Mouse (Mus musculus) myocyte (in vitro differentiated cells): ENCODE measurements around the gene Myh7. TPM values are rescaled to one million over a fixed set of nuclear protein-coding genes. Genes with fewer than 3 reads are reported as not detected.
"Not testable (repeated sequence)": the region's sequence is repeated elsewhere in the genome, so short reads cannot be mapped to it uniquely, and the experiment has no call there.

Experiments
- H3K27me3 ChIP-seq: one replicate; pipeline ENCODE4 v1.6.1; 2011; ENCODE audit not compliant: control insufficient read depth, insufficient read depth, insufficient read length
- H3K36me3 ChIP-seq: one replicate; pipeline ENCODE4 v1.6.1; 2011; ENCODE audit not compliant: control insufficient read depth, insufficient read depth
- H3K4me2 ChIP-seq: one replicate; pipeline ENCODE4 v1.6.1; 2011; ENCODE audit warnings: low read depth, control low read depth
- H3K4me3 ChIP-seq: one replicate; pipeline ENCODE4 v1.5.1; 2011; ENCODE audit warnings: mild to moderate bottlenecking, control low read depth, moderate library complexity
- H3K79me2 ChIP-seq: one replicate; pipeline ENCODE4 v1.6.1; 2011; ENCODE audit not compliant: control insufficient read depth, insufficient read depth
- H3ac ChIP-seq: one replicate; pipeline ENCODE4 v1.6.1; 2011; ENCODE audit not compliant: control insufficient read depth, insufficient read length
- CEBPB ChIP-seq: IDR thresholded peaks from 2 replicates; pipeline ENCODE4 v1.6.1; 2011; ENCODE audit warnings: mild to moderate bottlenecking, moderate library complexity; ENCODE audit not compliant: poor library complexity, insufficient read depth, severe bottlenecking
- E2F4 ChIP-seq: IDR thresholded peaks from one replicate; pipeline ENCODE4 v1.6.1; 2011; ENCODE audit warnings: mild to moderate bottlenecking, control low read depth, moderate library complexity; ENCODE audit not compliant: insufficient read depth
- MAX ChIP-seq: IDR thresholded peaks from one replicate; pipeline ENCODE4 v1.6.1; 2011; ENCODE audit warnings: low read depth, mild to moderate bottlenecking, control low read depth
- MYOD1 ChIP-seq, 3 experiments: IDR thresholded peaks; one replicate each; pipeline ENCODE4 v1.6.1; 2011; ENCODE audit warnings: control low read depth in 2 of 3, low read depth in 2 of 3, mild to moderate bottlenecking in 2 of 3, moderate library complexity in 1 of 3; ENCODE audit not compliant: insufficient read length in 2 of 3, control insufficient read depth in 1 of 3
- MYOG ChIP-seq, 3 experiments: IDR thresholded peaks; one replicate each; pipeline ENCODE4 v1.6.1; 2011; ENCODE audit warnings: control low read depth in 2 of 3, low read depth in 2 of 3, mild to moderate bottlenecking in 2 of 3; ENCODE audit not compliant: insufficient read length in 2 of 3, control insufficient read depth in 1 of 3, insufficient read depth in 1 of 3
- POLR2A ChIP-seq: IDR thresholded peaks from one replicate; pipeline ENCODE4 v1.6.1; 2011; ENCODE audit warnings: low read depth, mild to moderate bottlenecking, control low read depth, moderate library complexity; ENCODE audit not compliant: insufficient read length
- POLR2AphosphoS2 ChIP-seq: IDR thresholded peaks from one replicate; pipeline ENCODE4 v1.6.1; 2011; ENCODE audit warnings: low read depth, control low read depth; ENCODE audit not compliant: insufficient read length
- REST ChIP-seq: IDR thresholded peaks from one replicate; pipeline ENCODE4 v1.6.1; 2011; ENCODE audit warnings: mild to moderate bottlenecking, control low read depth, moderate library complexity; ENCODE audit not compliant: insufficient read depth, insufficient read length
- SRF ChIP-seq: IDR thresholded peaks from one replicate; pipeline ENCODE4 v1.6.1; 2011; ENCODE audit warnings: low read depth; ENCODE audit not compliant: control insufficient read depth, insufficient read length
- TCF12 ChIP-seq: IDR thresholded peaks from one replicate; pipeline ENCODE4 v1.6.1; 2011; ENCODE audit warnings: mild to moderate bottlenecking, control low read depth; ENCODE audit not compliant: poor library complexity, insufficient read depth, severe bottlenecking
- TCF3 ChIP-seq: IDR thresholded peaks from one replicate; pipeline ENCODE4 v1.6.1; 2011; ENCODE audit warnings: low read depth, control low read depth; ENCODE audit not compliant: insufficient read length
- USF1 ChIP-seq: IDR thresholded peaks from one replicate; pipeline ENCODE4 v1.6.1; 2011; ENCODE audit warnings: low read depth, mild to moderate bottlenecking, control low read depth, moderate library complexity
- polyA plus RNA-seq: library from polyadenylated mRNA; unstranded; fragments of >200 nt; fragmentation: generic; extraction: Trizol; gene quantifications from one replicate; pipeline ENCODE4 v1.2.1, GENCODE M21; 2012; ENCODE audit warnings: missing spikeins

Myh7 gene
- polyA plus RNA-seq, 1 experiment, result 56.5 TPM

- Histone ChIP-seq H3K27me3 (peaks cover 44% of the 10 kb centered on the region), H3K79me2 (no peaks in the 10 kb centered on the region), H3ac (no peak within 1 kb of the TSS), H3K4me3 (no peak within 1 kb of the TSS), H3K4me2 (no peak within 1 kb of the TSS), H3K36me3 (no peaks in the 10 kb centered on the region)
- TF ChIP-seq CEBPB, result no peak
- TF ChIP-seq POLR2AphosphoS2, result no peak
- TF ChIP-seq MAX, result no peak
- no peak for TF ChIP-seq SRF
- TF ChIP-seq POLR2A, result no peak
- TF ChIP-seq USF1, result no peak
- no peak for TF ChIP-seq MYOD1 (IDR thresholded peaks at IDR 0.05; ENCODE audit: control insufficient read depth in 1 of 3, insufficient read length in 2 of 3, low read depth in 2 of 3)
- no peak for TF ChIP-seq TCF3
- no peak for TF ChIP-seq REST
- TF ChIP-seq MYOG (IDR thresholded peaks at IDR 0.05; ENCODE audit: control insufficient read depth in 1 of 3, insufficient read depth in 1 of 3, insufficient read length in 2 of 3, low read depth in 2 of 3), result no peak
- no peak for TF ChIP-seq TCF12
Measured at GRCm38 (mm10) chr14:54976633-54977032, 17.8 kb downstream of the Myh7 start, which contains the start of gene Gm17428. TSS of gene Gm17428 (plus strand) at chr14:54976933.

- Histone ChIP-seq H3K36me3 (no peaks in the 10 kb centered on the region), H3K4me3 (no peak overlapping the region), H3K27me3 (peaks cover 43% of the 10 kb centered on the region), H3K79me2 (no peaks in the 10 kb centered on the region), H3ac (no peak overlapping the region), H3K4me2 (no peak overlapping the region)
- TF ChIP-seq REST (no peak), MYOD1 (IDR thresholded peaks at IDR 0.05; ENCODE audit: control insufficient read depth in 1 of 3, insufficient read length in 2 of 3, low read depth in 2 of 3) (no peak), TCF12 (no peak)
Measured at GRCm38 (mm10) chr14:54974068-54974791, 20.2 kb downstream of the Myh7 start.

- not testable (repeated sequence) for H3K4me2 ChIP-seq, H3K36me3 ChIP-seq, H3ac ChIP-seq, H3K79me2 ChIP-seq, H3K4me3 ChIP-seq
- H3K27me3 ChIP-seq, result peaks cover 38% of the 10 kb centered on the region
Measured at GRCm38 (mm10) chr14:54972786-54973185, 21.6 kb downstream of the Myh7 start.

- H3K27me3 ChIP-seq, result peaks cover 51% of the 10 kb centered on the region
- H3K36me3 ChIP-seq, result no peaks in the 10 kb centered on the region
- no peak overlapping the region for H3ac ChIP-seq
- no peak for TF ChIP-seq MYOD1 (IDR thresholded peaks at IDR 0.05; ENCODE audit: control insufficient read depth in 1 of 3, insufficient read length in 2 of 3, low read depth in 2 of 3)
- no peak for TF ChIP-seq SRF
- TF ChIP-seq POLR2A, result no peak
- TF ChIP-seq TCF3, result no peak
- no peak for TF ChIP-seq REST
- no peak for TF ChIP-seq USF1
- TF ChIP-seq TCF12, result no peak
- TF ChIP-seq CEBPB, result no peak
- no peak for TF ChIP-seq E2F4
- TF ChIP-seq MYOG (IDR thresholded peaks at IDR 0.05; ENCODE audit: control insufficient read depth in 1 of 3, insufficient read depth in 1 of 3, insufficient read length in 2 of 3, low read depth in 2 of 3), result no peak
- TF ChIP-seq MAX, result no peak
- no peak for TF ChIP-seq POLR2AphosphoS2
- no peak overlapping the region for H3K4me3 ChIP-seq
- no peak overlapping the region for H3K4me2 ChIP-seq
- H3K79me2 ChIP-seq, result no peaks in the 10 kb centered on the region
Measured at GRCm38 (mm10) chr14:54968344-54968743, 26.1 kb downstream of the Myh7 start.

- Histone ChIP-seq H3K27me3 (peaks cover 50% of the 10 kb centered on the region), H3K4me2 (no peak overlapping the region), H3ac (no peak overlapping the region)
Measured at GRCm38 (mm10) chr14:54967874-54968273, 26.6 kb downstream of the Myh7 start.

More at GRCm38 (mm10) chr14:54967874-54968273, 26.6 kb downstream of the Myh7 start:
- Histone ChIP-seq H3K36me3 (no peaks in the 10 kb centered on the region), H3K79me2 (no peaks in the 10 kb centered on the region), H3K4me3 (no peak overlapping the region)
- no peak for TF ChIP-seq CEBPB
- TF ChIP-seq MYOG (IDR thresholded peaks at IDR 0.05; ENCODE audit: control insufficient read depth in 1 of 3, insufficient read depth in 1 of 3, insufficient read length in 2 of 3, low read depth in 2 of 3), result no peak
- TF ChIP-seq REST, result no peak
- TF ChIP-seq SRF, result no peak
- no peak for TF ChIP-seq POLR2A
- no peak for TF ChIP-seq TCF12
- TF ChIP-seq TCF3, result no peak
- no peak for TF ChIP-seq MYOD1 (IDR thresholded peaks at IDR 0.05; ENCODE audit: control insufficient read depth in 1 of 3, insufficient read length in 2 of 3, low read depth in 2 of 3)
- TF ChIP-seq MAX, result no peak
- no peak for TF ChIP-seq E2F4
- no peak for TF ChIP-seq USF1
- no peak for TF ChIP-seq POLR2AphosphoS2
